Mouse (Mus musculus) adrenal gland, adult 18-20 months (tissue): ENCODE measurements at regions not wholly inside any gene's neighbourhood (a gene's known extent, or its start where the extent isn't known, plus 50 kb on each side); places are given as distances from the start of the nearest gene placed in this dataset.
"Not testable (repeated sequence)": the region's sequence is repeated elsewhere in the genome, so short reads cannot be mapped to it uniquely, and the experiment has no call there.

Experiments
- DNase-seq, 2 experiments: peaks; one replicate each; pipeline ENCODE4 v3.0.0; 2021 to 2022; ENCODE audit warnings: low spot score in 2 of 2

- peak; percentile 17 to 18 for DNase-seq
Observed at GRCm38 (mm10) chr12:20196386-20196785, 242.1 kb downstream of the Gm21863 start.

DNA sequence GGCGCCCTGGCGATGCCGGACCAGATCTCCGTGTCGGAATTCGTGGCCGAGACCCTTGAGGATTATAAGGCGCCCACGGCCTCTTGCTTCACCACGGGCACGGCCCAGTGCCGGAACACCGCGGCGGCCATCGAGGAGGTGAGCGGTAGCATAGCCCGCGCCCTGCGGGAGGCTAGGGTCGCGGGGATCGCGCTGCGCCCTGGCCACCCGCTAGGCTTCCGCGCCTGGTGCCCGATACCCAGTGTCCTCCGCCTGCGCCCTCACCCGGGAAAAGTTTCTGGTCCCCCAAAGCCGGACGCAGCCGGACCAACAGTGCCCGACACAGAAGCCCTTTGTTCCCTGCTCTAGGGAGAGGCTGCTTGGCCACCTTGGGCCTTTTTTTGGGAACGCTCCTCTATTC, 242.6 kb downstream of the Gm21863 start:
- peak; percentile 1 to 15 for DNase-seq

DNA sequence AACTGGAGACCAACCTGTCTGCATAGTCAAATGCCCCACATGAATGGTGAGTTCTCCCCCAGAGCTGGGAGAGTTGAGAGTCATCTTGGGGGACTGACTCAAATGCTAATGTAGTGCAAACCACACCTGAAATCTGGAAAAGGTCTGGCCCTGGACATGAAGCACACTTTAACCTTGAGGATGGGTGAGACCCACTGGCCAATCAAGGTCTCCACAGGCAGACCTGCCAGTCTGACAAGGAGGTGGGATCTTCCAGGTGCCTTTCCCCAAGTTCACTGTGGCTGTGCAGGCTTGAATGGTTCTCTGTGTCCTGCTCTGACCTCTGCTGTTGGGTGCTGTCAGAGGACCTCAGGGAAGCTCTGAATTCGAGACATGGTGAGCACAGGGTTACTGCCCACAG, 269.6 kb downstream of the Gm21863 start:
- DNase-seq, result not testable (repeated sequence)

DNA sequence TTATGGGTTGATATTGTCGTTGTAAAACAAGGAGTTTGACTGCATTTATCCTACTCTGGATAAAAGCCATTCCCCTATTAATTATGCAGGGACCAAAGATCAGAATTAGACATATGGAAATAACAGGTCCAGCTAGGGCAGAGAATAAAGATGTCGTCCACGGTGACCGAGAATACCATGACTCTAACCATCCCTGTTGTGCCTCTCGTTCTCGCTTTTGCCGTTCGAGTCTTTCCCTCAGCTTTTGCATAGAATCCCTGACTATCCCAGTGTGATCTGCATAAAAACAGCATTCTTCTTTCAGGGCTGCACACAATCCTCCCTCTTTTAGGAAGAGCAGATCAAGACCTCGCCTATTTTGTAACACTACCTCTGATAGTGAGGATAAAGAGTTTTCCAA, 272.5 kb downstream of the Gm21863 start:
- not testable (repeated sequence) for DNase-seq

DNA sequence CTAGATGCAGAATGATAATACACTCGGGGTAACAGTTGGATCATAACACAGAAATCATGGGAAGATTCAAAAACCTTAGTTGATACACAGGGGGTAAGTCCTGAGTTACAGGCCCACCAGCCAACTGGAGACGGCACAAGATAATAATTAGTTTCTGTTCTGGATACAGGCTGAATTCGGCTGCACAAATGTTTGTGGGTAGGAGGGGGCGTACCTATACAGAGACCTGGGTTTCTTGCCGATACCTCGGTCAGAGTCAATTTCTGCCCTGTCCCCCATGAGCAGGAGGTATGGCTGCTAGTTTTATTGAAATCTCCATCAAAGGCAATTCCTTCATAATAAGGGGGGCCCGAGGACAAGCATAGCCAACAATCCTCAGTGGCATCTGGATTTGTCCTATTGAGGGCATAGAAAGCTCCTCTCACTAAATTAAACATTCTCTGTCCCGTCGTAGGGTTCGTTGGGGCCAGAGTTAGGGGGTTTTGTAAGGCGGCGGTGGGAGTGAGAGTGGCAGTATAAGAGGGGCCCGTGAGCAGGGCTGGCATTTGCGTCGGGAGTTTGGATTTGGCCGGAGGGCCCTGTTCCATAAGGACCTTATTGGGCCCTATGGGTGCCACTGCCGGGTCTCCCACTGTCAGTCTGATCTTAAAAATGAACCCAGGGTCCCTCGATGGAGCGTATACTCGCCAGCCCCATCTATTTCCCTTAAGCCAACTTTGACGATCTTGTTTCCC, 273.3 kb downstream of the Gm21863 start:
- DNase-seq, result peak in 1 of 2 experiments; percentile 18

DNA sequence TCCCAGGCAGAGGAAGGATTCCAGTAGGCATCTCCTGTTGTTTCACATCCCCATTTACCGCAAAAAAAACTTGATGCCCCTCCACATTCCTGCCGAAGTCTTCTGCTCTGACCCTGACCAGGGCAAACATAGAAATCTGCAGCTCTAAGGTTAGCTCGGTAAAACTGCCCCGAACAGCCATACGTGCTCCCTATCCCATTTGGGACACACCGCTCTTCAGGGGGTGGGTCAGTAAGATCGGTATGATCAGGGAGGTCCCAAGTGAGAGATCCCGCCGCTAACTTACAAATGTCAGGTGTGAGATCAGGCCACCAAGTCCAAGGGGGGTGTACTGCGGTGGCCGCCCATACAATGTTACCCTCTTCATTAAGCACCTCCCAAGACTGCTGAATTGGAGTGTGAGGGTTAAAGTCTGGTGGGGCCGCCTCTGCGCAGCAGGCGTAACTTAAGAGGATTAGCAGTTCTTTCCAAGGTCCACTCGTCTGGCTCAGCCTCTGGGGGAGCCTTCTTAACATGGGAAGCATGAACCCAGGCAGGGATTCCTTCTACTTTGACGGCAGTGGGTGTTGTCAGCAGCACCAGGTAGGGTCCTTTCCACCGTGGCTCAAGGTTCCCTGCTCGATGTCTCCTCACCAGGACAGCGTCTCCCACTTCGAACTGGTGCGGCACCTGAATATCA, 274.2 kb downstream of the Gm21863 start:
- not testable (repeated sequence) for DNase-seq

GRCm38 (mm10) chr12:20229441-20229840, 275.1 kb downstream of the Gm21863 start:
- DNase-seq, result not testable (repeated sequence)

DNA sequence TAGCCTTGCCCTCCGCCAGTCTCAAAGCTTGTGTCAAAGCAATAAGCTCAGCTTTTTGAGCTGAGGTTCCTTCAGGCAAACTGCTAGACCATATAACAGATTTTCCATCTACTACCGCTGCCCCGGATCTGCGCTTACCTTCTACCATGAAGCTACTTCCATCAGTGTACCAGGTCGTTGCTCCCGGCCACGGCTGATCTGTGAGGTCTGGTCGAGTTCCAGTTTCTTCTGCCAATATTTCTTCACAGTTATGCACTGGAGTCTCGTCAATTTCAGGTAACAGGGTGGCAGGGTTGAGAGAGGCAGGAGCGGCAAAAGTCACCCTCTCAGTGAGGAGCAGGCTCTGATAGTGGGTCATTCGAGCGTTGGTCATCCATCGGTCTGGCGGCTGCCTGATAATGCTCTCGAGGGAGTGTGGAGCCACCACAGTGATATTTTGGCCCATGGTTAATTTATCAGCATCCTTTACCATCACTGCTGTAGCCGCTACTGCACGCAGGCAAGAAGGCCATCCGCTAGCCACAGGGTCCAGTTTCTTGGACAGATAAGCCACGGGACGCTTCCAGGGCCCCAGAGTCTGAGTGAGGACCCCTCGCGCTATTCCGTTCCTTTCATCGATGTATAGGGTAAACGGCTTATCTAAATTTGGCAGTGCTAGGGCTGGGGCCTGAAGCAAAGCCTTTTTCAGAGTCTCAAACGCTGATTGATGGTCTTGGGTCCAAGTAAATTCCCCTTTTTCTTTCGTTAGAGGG, 276.0 kb downstream of the Gm21863 start:
- no peak for DNase-seq

DNA sequence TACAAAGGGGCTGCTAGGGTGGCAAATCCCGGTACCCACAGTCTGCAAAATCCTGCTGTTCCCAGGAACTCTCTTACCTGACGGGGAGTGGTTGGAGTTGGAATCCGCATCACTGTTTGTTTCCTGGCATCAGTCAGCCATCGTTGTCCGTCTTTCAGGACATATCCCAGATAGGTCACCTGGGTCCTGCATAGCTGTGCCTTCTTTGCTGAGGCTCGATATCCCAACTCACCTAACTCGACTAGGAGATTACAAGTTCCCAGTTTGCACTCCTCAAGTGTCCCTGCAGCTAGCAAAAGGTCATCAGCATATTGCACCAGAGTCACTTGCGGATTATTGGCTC, 276.6 kb downstream of the Gm21863 start:
- DNase-seq, result peak in 1 of 2 experiments; percentile 18

- peak in 1 of 2 experiments; percentile 27 for DNase-seq
Observed at GRCm38 (mm10) chr12:20231528-20231927, 277.2 kb downstream of the Gm21863 start.

DNA sequence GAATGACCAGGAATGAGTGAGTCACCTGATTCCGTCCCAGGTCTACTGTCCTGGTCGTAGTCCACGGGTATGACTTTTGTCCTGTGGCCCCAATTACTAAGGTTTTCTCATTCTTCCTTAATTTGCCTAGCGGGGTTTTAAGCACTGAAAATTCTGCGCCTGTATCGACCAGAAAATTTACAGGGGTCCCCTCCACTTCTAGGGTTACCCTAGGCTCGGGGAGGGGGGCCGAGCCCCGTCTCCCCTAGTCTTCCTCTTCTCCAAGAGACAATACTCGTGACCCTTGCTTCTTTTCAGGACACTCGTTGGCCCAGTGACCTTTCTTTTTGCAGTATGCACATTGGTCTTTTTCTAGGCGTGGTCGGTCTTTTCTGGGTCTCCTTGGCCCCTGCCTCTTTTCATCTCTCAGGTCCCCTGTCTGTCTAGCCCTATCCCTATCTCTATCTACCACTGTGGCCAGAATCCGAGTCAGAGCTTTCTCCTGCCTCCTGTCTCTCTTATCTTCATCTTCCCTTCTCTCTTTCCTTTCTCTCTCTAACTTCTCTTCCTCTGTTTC, 277.8 kb downstream of the Gm21863 start:
- peak in 1 of 2 experiments; percentile 18 for DNase-seq

DNA sequence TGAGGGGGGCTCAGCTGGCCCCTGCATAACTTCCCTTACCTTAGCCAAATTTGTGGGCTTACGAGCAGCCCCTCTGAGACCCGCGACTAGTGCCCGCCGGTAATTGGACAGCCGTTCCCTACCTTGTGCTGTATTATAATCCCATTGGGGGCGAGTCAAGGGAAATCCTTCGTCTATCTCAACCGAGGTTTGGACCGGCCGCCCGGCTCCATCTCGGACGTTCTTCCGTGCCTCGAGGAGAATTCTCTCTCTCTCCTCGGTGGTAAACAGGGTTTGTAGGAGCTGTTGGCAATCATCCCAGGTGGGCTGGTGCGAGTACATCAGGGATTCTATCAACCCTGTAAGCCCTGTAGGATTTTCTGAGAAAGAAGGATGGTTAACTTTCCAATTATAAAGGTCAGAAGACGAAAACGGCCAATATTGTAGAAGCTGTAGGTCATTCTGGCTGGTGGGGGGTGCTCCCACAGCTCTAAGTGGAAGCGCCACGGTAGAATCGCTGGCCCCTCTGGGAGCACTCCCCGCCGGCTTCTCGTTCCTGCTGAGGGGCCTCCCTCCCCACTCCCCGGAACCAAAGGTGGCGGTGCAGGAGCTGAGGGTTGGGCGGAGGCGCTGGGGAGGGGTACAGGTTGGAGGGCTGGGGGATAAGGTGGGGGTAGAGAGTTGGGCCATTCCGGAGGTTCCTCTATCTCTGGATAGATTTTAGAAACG, 278.6 kb downstream of the Gm21863 start:
- peak in 1 of 2 experiments; percentile 24 for DNase-seq

- DNase-seq, result no peak
Observed at GRCm38 (mm10) chr12:20233454-20233831, 279.1 kb downstream of the Gm21863 start.

GRCm38 (mm10) chr12:20233871-20234307, 279.6 kb downstream of the Gm21863 start:
- DNase-seq, result peak in 1 of 2 experiments; percentile 29
